Mouse (Mus musculus) intestine, embryonic 16.5 days (tissue): ENCODE measurements around the gene S100pbp. TPM values are rescaled to one million over a fixed set of nuclear protein-coding genes. Genes with fewer than 3 reads are reported as not detected.
A peak's percentile ranks its signal among the peaks of the same experiment; 100 is the strongest.

ENCODE experiments used
- ATAC-seq: fragments of 200-750 bp; cut with Nextera tagmentation; 2 replicates; pipeline ENCODE4 v1.8.0; 2017; ENCODE audit warnings: moderate TSS enrichment, moderate library complexity
- H3K27ac ChIP-seq: fragments of 300-500 bp; sonication (generic); 2 replicates; pipeline ENCODE4 v1.5.1; 2014; ENCODE audit warnings: mild to moderate bottlenecking, low read length
- H3K27me3 ChIP-seq: fragments of 300-500 bp; sonication (generic); replicated peaks from 2 replicates; pipeline ENCODE4 v1.6.1; 2014; ENCODE audit warnings: low read length, control low read depth, mixed read lengths; ENCODE audit not compliant: control insufficient read depth, insufficient read depth
- H3K36me3 ChIP-seq: fragments of 300-500 bp; sonication (generic); 2 replicates; pipeline ENCODE4 v1.6.1; 2014; ENCODE audit warnings: low read length, control low read depth; ENCODE audit not compliant: control insufficient read depth, insufficient read depth
- H3K4me1 ChIP-seq: fragments of 300-500 bp; sonication (generic); 2 replicates; pipeline ENCODE4 v1.6.1; 2014; ENCODE audit warnings: low read length, control low read depth, mixed read lengths; ENCODE audit not compliant: control insufficient read depth, insufficient read depth
- H3K4me2 ChIP-seq: fragments of 300-500 bp; sonication (generic); 2 replicates; pipeline ENCODE4 v1.6.1; 2014; ENCODE audit warnings: low read depth, low read length, control low read depth
- H3K4me3 ChIP-seq: fragments of 300-500 bp; sonication (generic); 2 replicates; pipeline ENCODE4 v1.5.1; 2014; ENCODE audit warnings: mild to moderate bottlenecking, low read length
- H3K9ac ChIP-seq: fragments of 300-500 bp; sonication (generic); 2 replicates; pipeline ENCODE4 v1.6.1; 2014; ENCODE audit warnings: low read depth, low read length
- H3K9me3 ChIP-seq: fragments of 300-500 bp; sonication (generic); 2 replicates; pipeline ENCODE4 v1.6.1; 2016; ENCODE audit warnings: low read length, control low read depth; ENCODE audit not compliant: control insufficient read depth
- WGBS: fragments of 180-500 bp; shearing (Covaris S2); extraction: QIAGEN DNeasy Blood & Tissue Kit; methylation state at CpG from one replicate; pipeline ENCODE4 v1.1.7; 2014; 5-methylcytosine and 5-hydroxymethylcytosine counted together
- polyA plus RNA-seq: library from polyadenylated mRNA; unstranded; fragments of >200 nt; fragmentation: Nextera tagmentation; extraction: Ambion mirVana; gene quantifications from 2 replicates; pipeline ENCODE4 v1.2.1, GENCODE M21; 2015

Gene S100pbp
- polyA plus RNA-seq, 1 experiment from 2014 or later: 10.3 TPM

- Histone ChIP-seq H3K27ac (peak overlapping the region; percentile 93), H3K4me3 (peak overlapping the region; percentile 24), H3K9ac (peak overlapping the region; percentile 41), H3K27me3 (no peaks in the 10 kb centered on the region), H3K9me3 (no peaks in the 10 kb centered on the region), H3K4me2 (peak overlapping the region; percentile 42), H3K4me1 (peaks cover 64% of the 10 kb centered on the region), H3K36me3 (no peaks in the 10 kb centered on the region)
- 42% methylated on average over 12 of the region's 12 CpGs for WGBS
- peak; percentile 75 for ATAC-seq
Measured at GRCm38 (mm10) chr4:129231594-129232450, 42.3 kb upstream of the S100pbp start.

DNA sequence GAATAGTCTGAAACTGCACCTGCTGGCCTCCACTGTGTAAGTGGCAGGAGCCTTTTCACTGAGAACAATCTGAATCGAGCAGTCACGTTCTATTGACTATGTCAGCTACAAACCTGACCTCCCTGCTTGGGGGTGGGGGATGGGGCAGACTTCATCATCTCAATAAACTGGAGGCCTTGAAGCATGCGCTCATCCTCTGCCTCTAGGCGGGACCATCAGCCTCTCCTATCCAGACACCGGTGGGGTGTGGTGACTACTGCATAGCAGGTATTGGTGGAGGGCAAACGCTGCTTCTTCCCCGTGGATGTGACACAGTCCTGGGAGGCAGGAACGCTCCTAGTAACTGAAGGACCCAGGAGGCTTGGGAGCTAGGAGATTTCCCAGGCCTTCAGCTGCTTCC lies 41.4 kb upstream of the S100pbp start:
- Histone ChIP-seq H3K27ac (peak overlapping the region; percentile 93), H3K27me3 (no peaks in the 10 kb centered on the region), H3K9ac (0 out of 2 replicates have a peak overlapping the region, but pooled peaks have one; percentile 29), H3K4me1 (peaks cover 69% of the 10 kb centered on the region), H3K36me3 (no peaks in the 10 kb centered on the region), H3K4me3 (no peak overlapping the region), H3K9me3 (no peaks in the 10 kb centered on the region), H3K4me2 (peak overlapping the region; percentile 42; the same call in 1 of the 2 replicates)
- ATAC-seq: peak; percentile 39
- WGBS: 49% methylated on average over 8 of the region's 8 CpGs

- 0 out of 2 replicates have a peak overlapping the region, but pooled peaks have one; percentile 20 for H3K4me3 ChIP-seq
- H3K36me3 ChIP-seq: peaks cover 5% of the 10 kb centered on the region; the same call in 1 of the 2 replicates
- H3K27me3 ChIP-seq: no peaks in the 10 kb centered on the region
- H3K9me3 ChIP-seq: no peaks in the 10 kb centered on the region
- no peak for ATAC-seq
- H3K4me1 ChIP-seq: peaks cover 48% of the 10 kb centered on the region
- H3K4me2 ChIP-seq: peak overlapping the region; percentile 29
- H3K9ac ChIP-seq: peak overlapping the region; percentile 41; the same call in 1 of the 2 replicates
- peak overlapping the region; percentile 31; the same call in 1 of the 2 replicates for H3K27ac ChIP-seq
- 33% methylated on average over 8 of the region's 8 CpGs for WGBS
Measured at GRCm38 (mm10) chr4:129227985-129228381, 38.5 kb upstream of the S100pbp start.

- Histone ChIP-seq H3K27me3 (no peaks in the 10 kb centered on the region), H3K36me3 (peaks cover 8% of the 10 kb centered on the region; the same call in 1 of the 2 replicates), H3K4me1 (peaks cover 44% of the 10 kb centered on the region), H3K9ac (peak overlapping the region; percentile 41), H3K9me3 (no peaks in the 10 kb centered on the region), H3K4me2 (peak overlapping the region; percentile 29), H3K27ac (peak overlapping the region; percentile 31), H3K4me3 (peak overlapping the region; percentile 20)
- ATAC-seq: no peak
- WGBS: 12% methylated on average over 22 of the region's 22 CpGs
Measured at GRCm38 (mm10) chr4:129227170-129227984, 37.9 kb upstream of the S100pbp start.

DNA sequence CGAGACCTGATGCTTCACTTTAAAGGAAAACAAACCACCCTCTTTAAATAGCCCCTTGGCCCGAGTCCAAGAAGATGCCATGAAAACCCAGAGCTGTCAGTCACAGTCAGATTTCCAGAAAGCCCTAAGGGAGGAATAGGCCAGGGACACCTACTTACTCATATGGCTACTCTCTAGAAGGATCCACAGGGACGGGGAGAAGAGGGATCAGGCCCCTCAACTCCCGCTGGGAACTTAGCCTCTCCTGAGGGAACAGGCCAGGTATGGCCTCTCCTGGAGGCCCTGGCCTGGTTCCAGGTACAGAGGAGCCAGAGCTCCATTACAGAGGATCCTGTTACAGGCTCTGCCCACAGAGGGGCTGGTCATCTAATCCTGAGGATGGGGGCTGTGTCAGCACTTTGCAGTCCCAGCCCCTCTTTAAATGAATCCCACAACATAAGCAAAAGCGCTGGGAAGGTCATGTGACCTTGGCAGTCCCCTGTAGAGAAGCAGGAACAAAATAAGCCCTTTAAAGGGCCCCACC lies 37.0 kb upstream of the S100pbp start:
- Histone ChIP-seq H3K27ac (peak overlapping the region; percentile 31), H3K9me3 (no peaks in the 10 kb centered on the region)
- 22% methylated on average over 5 of the region's 5 CpGs for WGBS

DNA sequence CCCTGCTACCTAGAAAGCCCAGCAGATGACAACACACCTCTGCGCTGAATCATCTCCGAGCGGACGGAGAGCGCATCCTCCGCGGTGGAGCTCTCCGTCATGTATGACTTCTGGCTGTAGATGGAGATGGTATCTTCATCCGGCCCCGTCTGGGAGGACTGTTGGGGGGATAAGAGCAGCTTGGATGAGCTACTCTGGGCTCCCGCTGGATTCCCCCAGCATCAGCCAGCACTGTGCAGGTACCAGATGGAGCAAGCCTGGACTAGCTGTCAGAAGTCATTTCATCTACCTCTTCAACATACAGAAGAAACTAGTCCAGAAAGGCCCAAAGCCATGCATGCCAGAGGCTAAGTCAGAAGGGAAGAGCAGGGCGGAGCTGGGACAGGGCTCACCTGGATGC lies 35.8 kb upstream of the S100pbp start:
- ATAC-seq: no peak
- Histone ChIP-seq H3K4me2 (no peak overlapping the region), H3K27ac (no peak overlapping the region), H3K4me3 (no peak overlapping the region), H3K9ac (no peak overlapping the region), H3K4me1 (peaks cover 28% of the 10 kb centered on the region), H3K36me3 (peaks cover 12% of the 10 kb centered on the region), H3K9me3 (no peaks in the 10 kb centered on the region), H3K27me3 (no peaks in the 10 kb centered on the region)
- WGBS: 98% methylated on average over 12 of the region's 12 CpGs

More for the DNA sequence above, 37.0 kb upstream of the S100pbp start:
- no peak for ATAC-seq
- Histone ChIP-seq H3K9ac (peak overlapping the region; percentile 21; the same call in 1 of the 2 replicates), H3K27me3 (no peaks in the 10 kb centered on the region), H3K4me1 (peaks cover 37% of the 10 kb centered on the region), H3K4me3 (peak overlapping the region; percentile 20; the same call in 1 of the 2 replicates), H3K4me2 (peak overlapping the region; percentile 29), H3K36me3 (peaks cover 8% of the 10 kb centered on the region; the same call in 1 of the 2 replicates)

DNA sequence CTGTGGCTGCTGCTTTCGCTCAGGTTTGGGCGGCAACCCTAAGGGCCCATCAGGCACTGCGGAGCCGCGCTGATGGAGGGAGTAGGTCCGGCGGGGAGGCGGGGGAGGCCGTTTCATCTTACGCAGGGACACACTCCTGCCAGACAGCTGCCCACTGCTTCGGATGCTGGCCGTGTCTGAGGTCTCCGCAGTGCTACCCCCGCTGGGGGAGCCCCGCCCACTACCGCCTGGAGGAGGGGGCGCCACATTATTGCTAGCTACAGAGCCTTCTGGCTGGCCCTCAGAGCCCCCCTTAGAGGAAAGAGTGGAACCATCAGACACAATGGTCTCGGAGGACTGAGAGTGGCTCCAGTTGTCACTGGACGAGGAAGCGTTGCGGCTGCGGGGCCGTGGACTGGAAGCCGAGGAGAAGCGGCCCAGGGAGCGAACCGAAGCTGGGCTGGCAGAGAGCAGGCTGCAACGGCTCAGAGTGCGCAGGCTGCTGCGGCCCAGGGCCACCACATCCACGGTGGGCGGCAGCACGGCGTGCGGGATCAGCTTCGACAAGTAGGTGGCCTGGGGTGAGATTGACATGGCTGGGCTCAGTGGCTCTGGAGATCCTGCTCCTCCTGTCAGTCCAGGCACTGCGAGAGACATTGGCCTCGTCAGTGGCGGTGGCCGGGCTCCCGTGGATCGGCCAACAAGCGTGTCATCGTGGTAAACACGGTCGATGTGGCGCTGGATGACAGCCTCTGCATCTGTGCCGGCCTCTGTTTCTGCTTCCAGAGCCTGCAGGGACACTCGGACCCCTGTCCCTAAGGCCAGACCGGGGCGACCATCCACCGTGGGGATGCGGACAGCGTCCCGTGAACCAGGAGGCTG lies 34.1 kb upstream of the S100pbp start:
- Histone ChIP-seq H3K9me3 (no peaks in the 10 kb centered on the region), H3K27me3 (no peaks in the 10 kb centered on the region), H3K36me3 (peaks cover 17% of the 10 kb centered on the region), H3K4me3 (peak overlapping the region; percentile 23), H3K27ac (no peak overlapping the region), H3K4me1 (peaks cover 26% of the 10 kb centered on the region), H3K9ac (peak overlapping the region; percentile 47), H3K4me2 (peak overlapping the region; percentile 45; the same call in 1 of the 2 replicates)
- WGBS: 56% methylated on average over 55 of the region's 55 CpGs
- ATAC-seq: no peak

DNA sequence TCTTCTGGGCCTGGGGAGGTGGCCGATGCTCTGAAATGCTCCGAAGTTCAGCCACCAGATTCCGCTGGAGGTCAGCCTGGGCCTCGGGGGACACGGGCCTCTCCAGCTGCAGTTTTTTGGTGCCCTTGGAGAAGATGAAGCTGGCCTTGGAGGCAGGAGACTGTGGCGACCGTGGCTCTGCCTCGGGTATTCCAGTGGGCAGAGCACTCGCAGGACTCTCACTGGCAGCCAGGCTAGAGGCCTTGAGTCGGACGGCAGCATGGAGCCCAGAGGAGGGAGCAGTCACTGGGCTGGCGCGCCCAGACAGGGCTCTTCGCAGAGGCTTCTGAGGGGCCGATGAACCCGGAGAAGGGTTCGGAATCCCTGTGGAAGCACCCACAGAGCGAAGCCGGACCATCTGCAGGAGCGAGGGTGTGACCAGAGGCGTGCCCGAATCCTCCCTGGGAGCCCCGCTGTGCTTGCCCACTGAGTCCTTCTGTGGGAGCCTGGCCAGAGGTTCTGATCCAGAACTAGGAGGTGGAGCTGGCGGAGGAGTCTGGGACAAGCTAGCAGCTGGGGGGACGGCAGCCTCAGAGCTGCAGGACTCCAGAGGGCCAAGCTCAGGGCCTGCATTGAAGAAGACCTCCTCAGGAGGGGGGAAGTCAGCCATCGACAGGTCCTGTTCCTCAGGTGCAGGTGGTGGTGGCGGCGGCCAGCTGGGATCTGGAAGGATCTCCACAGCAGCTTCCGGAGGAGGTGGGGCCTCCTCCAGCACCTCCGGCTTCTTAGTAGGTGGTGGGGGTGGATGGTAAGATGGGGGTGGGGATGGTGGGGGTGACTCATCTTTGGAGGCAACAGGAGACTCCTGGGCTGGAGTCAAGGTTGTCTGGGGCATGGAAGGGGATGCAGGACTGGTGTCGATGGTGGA lies 32.7 kb upstream of the S100pbp start:
- Histone ChIP-seq H3K4me2 (no peak overlapping the region), H3K9ac (no peak overlapping the region), H3K4me1 (peaks cover 12% of the 10 kb centered on the region), H3K36me3 (peaks cover 23% of the 10 kb centered on the region), H3K27ac (no peak overlapping the region), H3K9me3 (no peaks in the 10 kb centered on the region), H3K4me3 (no peak overlapping the region), H3K27me3 (no peaks in the 10 kb centered on the region)
- WGBS: 75% methylated on average over 31 of the region's 31 CpGs
- no peak for ATAC-seq
